Mouse (Mus musculus): ENCODE data around the gene Mtch1.

DNA sequence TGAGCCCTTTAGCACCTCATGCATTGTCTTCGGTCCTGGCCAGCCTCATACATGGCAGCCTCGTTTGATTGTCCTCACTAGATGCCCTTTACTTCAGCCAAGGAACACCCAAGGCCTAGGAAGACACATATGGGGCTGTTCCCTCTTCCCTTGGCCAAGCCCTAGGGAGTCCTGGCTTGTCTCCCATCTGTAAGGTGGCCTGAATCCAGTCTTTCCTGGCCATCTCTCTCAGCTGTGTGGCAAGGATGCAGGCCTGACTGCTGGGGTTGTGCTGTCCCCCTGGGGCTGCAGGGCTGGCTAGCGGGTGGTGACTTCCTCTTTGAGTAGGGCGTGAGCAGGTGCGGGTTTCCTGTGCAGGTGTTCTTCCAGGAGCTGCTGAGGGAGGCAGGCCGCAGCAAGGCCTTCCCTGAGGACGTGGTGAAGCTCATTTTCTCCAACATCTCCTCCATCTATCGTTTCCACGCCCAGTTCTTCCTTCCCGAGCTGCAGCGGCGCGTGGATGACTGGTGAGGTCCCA is 17.4 kb upstream of the Mtch1 start:
- TF ChIP-seq CTCF (IDR thresholded peaks at IDR 0.05; ENCODE audit: low read depth), result no peak
- TF ChIP-seq EP300 (IDR thresholded peaks at IDR 0.05; ENCODE audit: low read depth), result no peak
